Mouse (Mus musculus): ENCODE measurements around the gene M6pr. TPM values are rescaled to one million over a fixed set of nuclear protein-coding genes. Genes with fewer than 3 reads are reported as not detected.

M6pr gene
- polyA plus RNA-seq, 1 experiment: 64.2 TPM

DNA sequence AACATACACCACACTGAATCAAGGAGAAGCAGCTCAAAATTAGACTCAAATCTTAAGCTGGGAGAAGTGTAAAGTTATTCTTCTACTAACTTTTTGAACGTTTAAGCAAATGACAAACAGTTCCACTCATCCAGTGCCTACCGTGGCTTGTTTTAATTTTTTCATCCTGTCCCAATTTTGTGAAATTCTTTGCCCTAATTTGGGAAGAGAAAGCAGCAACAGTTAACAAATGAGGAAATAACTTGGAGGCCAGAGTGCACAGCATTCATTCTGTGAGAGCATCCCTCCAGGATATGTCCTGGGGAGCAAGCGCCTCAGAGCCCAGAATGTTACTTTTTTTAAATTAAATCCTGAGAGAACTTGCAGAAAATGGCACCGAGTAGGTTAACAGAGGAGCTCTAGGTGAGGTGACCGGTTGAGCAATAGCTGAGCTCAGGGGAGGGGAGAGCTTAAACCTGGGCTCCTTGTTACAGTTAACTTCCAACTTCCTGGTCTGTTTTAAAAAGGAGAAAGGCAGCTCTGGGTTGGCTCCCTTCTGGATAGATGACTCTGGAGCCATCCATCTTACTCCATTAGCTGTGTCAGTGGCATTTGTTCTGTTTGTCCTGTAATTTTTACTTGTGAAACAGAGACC lies 1.8 kb downstream of the M6pr start:
- H3ac ChIP-seq (ENCODE audit: control insufficient read depth, insufficient read length, low read depth): peak overlapping the region; percentile 81
- H3K4me3 ChIP-seq (ENCODE audit: insufficient read depth, poor library complexity, severe bottlenecking): peak overlapping the region; percentile 96
- H3K36me3 ChIP-seq (ENCODE audit: control insufficient read depth, insufficient read depth): peaks cover 46% of the 10 kb centered on the region
- H3K27me3 ChIP-seq (ENCODE audit: control insufficient read depth, insufficient read depth, insufficient read length): no peaks in the 10 kb centered on the region
- peaks cover 31% of the 10 kb centered on the region for H3K79me3 ChIP-seq (ENCODE audit: low read depth)
- no peak for TF ChIP-seq MYOD1 (IDR thresholded peaks at IDR 0.05; ENCODE audit: control insufficient read depth, insufficient read length, low read depth)
- TF ChIP-seq MYOG (IDR thresholded peaks at IDR 0.05; ENCODE audit: control insufficient read depth, extremely low read depth, insufficient read length): no peak
- no peak for TF ChIP-seq CEBPB (IDR thresholded peaks at IDR 0.05; ENCODE audit: low read depth)
- H3K79me2 ChIP-seq (ENCODE audit: control insufficient read depth, insufficient read depth): peaks cover 36% of the 10 kb centered on the region

DNA sequence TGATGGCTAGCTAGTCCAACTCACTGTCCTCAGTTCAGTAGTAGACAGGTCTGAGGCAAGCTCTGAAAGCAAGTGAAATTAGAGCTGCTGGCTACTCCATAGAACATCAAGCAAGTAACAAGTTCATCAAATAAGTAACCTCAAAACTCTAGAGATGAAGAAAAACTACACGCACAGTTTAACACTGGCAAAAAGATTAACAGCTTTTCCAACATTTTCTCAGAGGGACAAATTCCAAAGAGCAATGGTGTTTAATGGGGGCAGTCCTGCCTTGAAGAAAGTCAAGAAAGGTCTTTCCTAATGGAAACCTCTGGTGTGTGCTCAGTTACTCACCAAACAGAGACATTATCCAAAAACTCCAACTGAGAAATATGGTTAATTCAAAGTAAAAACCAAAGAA lies 10.2 kb downstream of the M6pr start:
- Histone ChIP-seq H3K36me3 (ENCODE audit: control insufficient read depth, insufficient read depth) (peaks cover 70% of the 10 kb centered on the region), H3K79me3 (ENCODE audit: low read depth) (no peaks in the 10 kb centered on the region), H3K27me3 (ENCODE audit: control insufficient read depth, insufficient read depth, insufficient read length) (no peaks in the 10 kb centered on the region), H3K4me3 (ENCODE audit: insufficient read depth, poor library complexity, severe bottlenecking) (no peak overlapping the region), H3K79me2 (ENCODE audit: control insufficient read depth, insufficient read depth) (no peaks in the 10 kb centered on the region), H3ac (ENCODE audit: control insufficient read depth, insufficient read length, low read depth) (no peak overlapping the region)
- TF ChIP-seq MAX (IDR thresholded peaks at IDR 0.05) (no peak), CEBPB (IDR thresholded peaks at IDR 0.05; ENCODE audit: low read depth) (no peak), MYOG (IDR thresholded peaks at IDR 0.05; ENCODE audit: control insufficient read depth, extremely low read depth, insufficient read length) (no peak), CTCF (IDR thresholded peaks at IDR 0.05; ENCODE audit: control insufficient read depth, insufficient read depth, insufficient read length) (no peak), MYOD1 (IDR thresholded peaks at IDR 0.05; ENCODE audit: control insufficient read depth, insufficient read length, low read depth) (no peak), FOSL1 (IDR thresholded peaks at IDR 0.05; ENCODE audit: insufficient read depth, low read length, poor library complexity, severe bottlenecking) (no peak), USF1 (IDR thresholded peaks at IDR 0.05; ENCODE audit: low read depth) (no peak)

DNA sequence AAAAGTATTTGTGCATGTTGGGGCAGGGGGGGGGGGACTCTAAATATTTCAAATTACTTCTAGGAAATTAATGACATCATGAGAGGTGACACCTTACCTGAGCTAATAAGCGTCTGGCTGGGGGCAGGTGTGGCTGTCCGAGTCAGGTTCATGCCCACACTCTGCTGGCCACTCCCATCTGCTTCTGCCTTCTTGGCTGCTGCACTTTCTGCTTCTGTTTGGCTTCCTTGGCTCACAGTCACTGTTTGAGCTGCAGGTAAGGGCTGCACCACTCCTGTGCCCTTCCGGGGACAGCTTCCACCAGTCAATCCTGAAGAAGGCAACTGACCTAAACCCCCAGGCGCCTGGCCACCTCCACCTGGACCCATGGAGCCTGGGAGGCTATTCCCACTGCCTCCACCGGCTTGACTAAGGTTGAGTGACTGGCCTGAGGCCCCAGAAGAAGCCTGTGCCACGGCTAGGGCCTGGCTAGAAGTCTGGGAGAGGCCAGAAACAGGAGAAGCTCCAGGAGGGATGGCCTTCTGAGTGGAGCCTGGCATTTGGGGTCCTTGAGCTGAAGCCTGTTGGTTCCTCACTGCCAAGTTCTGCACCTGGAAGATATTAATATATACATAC lies 16.9 kb downstream of the M6pr start:
- Histone ChIP-seq H3ac (ENCODE audit: control insufficient read depth, insufficient read length, low read depth) (no peak overlapping the region), H3K4me3 (ENCODE audit: insufficient read depth, poor library complexity, severe bottlenecking) (no peak overlapping the region), H3K79me2 (ENCODE audit: control insufficient read depth, insufficient read depth) (no peaks in the 10 kb centered on the region), H3K27me3 (ENCODE audit: control insufficient read depth, insufficient read depth, insufficient read length) (no peaks in the 10 kb centered on the region), H3K79me3 (ENCODE audit: low read depth) (no peaks in the 10 kb centered on the region), H3K36me3 (ENCODE audit: control insufficient read depth, insufficient read depth) (peaks cover 13% of the 10 kb centered on the region)
- TF ChIP-seq MAX (IDR thresholded peaks at IDR 0.05) (no peak), FOSL1 (IDR thresholded peaks at IDR 0.05; ENCODE audit: insufficient read depth, low read length, poor library complexity, severe bottlenecking) (no peak), USF1 (IDR thresholded peaks at IDR 0.05; ENCODE audit: low read depth) (no peak), MYOG (IDR thresholded peaks at IDR 0.05; ENCODE audit: control insufficient read depth, extremely low read depth, insufficient read length) (no peak), CTCF (IDR thresholded peaks at IDR 0.05; ENCODE audit: control insufficient read depth, insufficient read depth, insufficient read length) (no peak), CEBPB (IDR thresholded peaks at IDR 0.05; ENCODE audit: low read depth) (no peak), MYOD1 (IDR thresholded peaks at IDR 0.05; ENCODE audit: control insufficient read depth, insufficient read length, low read depth) (no peak)

DNA sequence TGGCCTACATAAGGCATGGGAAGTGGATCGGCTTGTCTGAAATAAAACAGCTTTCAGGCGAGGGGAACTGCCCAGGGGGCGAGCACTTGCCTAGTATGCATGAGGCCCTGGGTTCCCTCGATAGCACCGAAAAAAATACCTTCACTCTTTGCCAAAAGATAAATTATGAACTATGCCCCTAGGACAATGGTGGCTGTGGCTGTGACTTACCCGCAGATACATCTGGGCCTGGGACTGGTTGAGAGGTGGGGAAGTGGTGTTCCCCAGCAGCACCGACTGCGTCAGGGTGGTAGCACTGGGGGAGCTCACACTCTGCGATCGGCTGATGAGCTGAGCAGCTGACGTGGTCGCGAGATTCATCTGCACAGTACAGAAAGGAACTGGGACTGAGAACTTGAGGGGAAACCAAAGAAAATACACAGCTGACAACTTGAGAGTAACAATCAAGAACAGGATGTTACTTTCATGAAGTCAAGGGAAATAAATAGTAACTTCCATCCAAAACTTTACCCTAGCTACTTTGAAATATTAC lies 24.6 kb downstream of the M6pr start:
- no peak for TF ChIP-seq USF1 (IDR thresholded peaks at IDR 0.05; ENCODE audit: low read depth)
- TF ChIP-seq MAX (IDR thresholded peaks at IDR 0.05): no peak
- Histone ChIP-seq H3K79me3 (ENCODE audit: low read depth) (peaks cover 1% of the 10 kb centered on the region), H3ac (ENCODE audit: control insufficient read depth, insufficient read length, low read depth) (no peak overlapping the region), H3K4me3 (ENCODE audit: insufficient read depth, poor library complexity, severe bottlenecking) (no peak overlapping the region), H3K36me3 (ENCODE audit: control insufficient read depth, insufficient read depth) (peaks cover 15% of the 10 kb centered on the region), H3K79me2 (ENCODE audit: control insufficient read depth, insufficient read depth) (no peaks in the 10 kb centered on the region), H3K27me3 (ENCODE audit: control insufficient read depth, insufficient read depth, insufficient read length) (no peaks in the 10 kb centered on the region)

DNA sequence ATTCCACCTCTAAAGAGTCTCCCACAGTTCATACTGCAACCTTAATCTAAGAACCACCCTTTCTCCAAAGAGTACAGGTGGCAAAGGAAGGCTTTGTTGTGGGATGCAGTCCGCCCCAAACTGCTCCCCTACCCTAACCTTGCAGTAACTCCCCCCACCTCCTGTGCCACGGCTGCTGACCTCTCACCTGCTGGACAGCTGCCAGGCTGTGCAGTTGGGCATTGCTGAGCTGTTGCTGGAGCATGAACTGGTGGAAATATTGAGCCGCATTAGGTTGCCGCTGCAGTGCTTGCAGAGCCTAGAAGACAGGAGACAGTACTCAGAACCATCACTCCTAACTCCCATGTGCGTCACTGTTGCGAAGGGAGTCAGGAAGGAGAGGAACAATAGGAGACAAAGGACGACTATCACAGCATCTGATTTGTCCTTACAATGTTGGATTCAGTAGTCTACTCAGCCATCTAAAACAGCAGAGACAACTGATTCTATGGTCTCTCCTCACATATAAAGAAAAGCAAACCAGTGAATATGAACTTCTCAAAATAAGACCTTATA lies 26.3 kb downstream of the M6pr start:
- Histone ChIP-seq H3K79me3 (ENCODE audit: low read depth) (peaks cover 1% of the 10 kb centered on the region), H3K79me2 (ENCODE audit: control insufficient read depth, insufficient read depth) (no peaks in the 10 kb centered on the region), H3K4me3 (ENCODE audit: insufficient read depth, poor library complexity, severe bottlenecking) (no peak overlapping the region), H3ac (ENCODE audit: control insufficient read depth, insufficient read length, low read depth) (no peak overlapping the region), H3K36me3 (ENCODE audit: control insufficient read depth, insufficient read depth) (peaks cover 15% of the 10 kb centered on the region), H3K27me3 (ENCODE audit: control insufficient read depth, insufficient read depth, insufficient read length) (no peaks in the 10 kb centered on the region)
- no peak for TF ChIP-seq MAX (IDR thresholded peaks at IDR 0.05)
- TF ChIP-seq FOSL1 (IDR thresholded peaks at IDR 0.05; ENCODE audit: insufficient read depth, low read length, poor library complexity, severe bottlenecking): no peak
- no peak for TF ChIP-seq MYOG (IDR thresholded peaks at IDR 0.05; ENCODE audit: control insufficient read depth, extremely low read depth, insufficient read length)
- no peak for TF ChIP-seq USF1 (IDR thresholded peaks at IDR 0.05; ENCODE audit: low read depth)
- TF ChIP-seq MYOD1 (IDR thresholded peaks at IDR 0.05; ENCODE audit: control insufficient read depth, insufficient read length, low read depth): no peak
- TF ChIP-seq CTCF (IDR thresholded peaks at IDR 0.05; ENCODE audit: control insufficient read depth, insufficient read depth, insufficient read length): no peak
- no peak for TF ChIP-seq CEBPB (IDR thresholded peaks at IDR 0.05; ENCODE audit: low read depth)

Data from C2C12 (cell line).